Mouse (Mus musculus): ENCODE measurements around the gene Kcnf1. TPM values are rescaled to one million over a fixed set of nuclear protein-coding genes. Genes with fewer than 3 reads are reported as not detected.
"Not testable (repeated sequence)": the region's sequence is repeated elsewhere in the genome, so short reads cannot be mapped to it uniquely, and the experiment has no call there.

Kcnf1 gene
- polyA plus RNA-seq, 1 experiment from 2014 or later = 0.31 TPM

GRCm38 (mm10) chr12:17141791-17142190 lies 34.9 kb downstream of the Kcnf1 start:
- WGBS = 39% methylated on average over 2 of the region's 2 CpGs
- no peaks in the 10 kb centered on the region for H3K27me3 ChIP-seq (ENCODE audit: control insufficient read depth, insufficient read depth, low read length)
- no peaks in the 10 kb centered on the region for H3K36me3 ChIP-seq (ENCODE audit: control insufficient read depth, insufficient read depth, low read length)
- no peak overlapping the region for H3K27ac ChIP-seq (ENCODE audit: low read depth, low read length)
- ATAC-seq (ENCODE audit: low FRiP score) (no peak), DNase-seq (ENCODE audit: low spot score, missing footprints) (no peak)
- no peak overlapping the region for H3K9ac ChIP-seq (ENCODE audit: low read length)
- H3K4me1 ChIP-seq (ENCODE audit: control insufficient read depth, insufficient read depth, low read length) = peaks cover 2% of the 10 kb centered on the region; the same call in 1 of the 2 replicates
- no peak overlapping the region for H3K4me2 ChIP-seq
- no peaks in the 10 kb centered on the region for H3K9me3 ChIP-seq (ENCODE audit: control insufficient read depth, low read length)
- H3K4me3 ChIP-seq (ENCODE audit: low read depth, low read length) = no peak overlapping the region

- Histone ChIP-seq H3K9me3 (ENCODE audit: control insufficient read depth, low read length) (no peaks in the 10 kb centered on the region), H3K27me3 (ENCODE audit: control insufficient read depth, insufficient read depth, low read length) (no peaks in the 10 kb centered on the region), H3K36me3 (ENCODE audit: control insufficient read depth, insufficient read depth, low read length) (no peaks in the 10 kb centered on the region), H3K4me1 (ENCODE audit: control insufficient read depth, insufficient read depth, low read length) (peaks cover 2% of the 10 kb centered on the region; the same call in 1 of the 2 replicates), H3K27ac (ENCODE audit: low read depth, low read length) (no peak overlapping the region), H3K4me2 (no peak overlapping the region), H3K4me3 (ENCODE audit: low read depth, low read length) (no peak overlapping the region), H3K9ac (ENCODE audit: low read length) (no peak overlapping the region)
- DNase-seq (ENCODE audit: low spot score, missing footprints) = no peak
- no peak for ATAC-seq (ENCODE audit: low FRiP score)
- 74% methylated on average over 3 of the region's 3 CpGs for WGBS
Observed at GRCm38 (mm10) chr12:17140436-17140835, 36.3 kb downstream of the Kcnf1 start.

- Histone ChIP-seq H3K4me3 (ENCODE audit: low read depth, low read length) (no peak overlapping the region), H3K9ac (ENCODE audit: low read length) (no peak overlapping the region), H3K27ac (ENCODE audit: low read depth, low read length) (no peak overlapping the region), H3K27me3 (ENCODE audit: control insufficient read depth, insufficient read depth, low read length) (no peaks in the 10 kb centered on the region), H3K36me3 (ENCODE audit: control insufficient read depth, insufficient read depth, low read length) (no peaks in the 10 kb centered on the region), H3K4me2 (no peak overlapping the region), H3K9me3 (ENCODE audit: control insufficient read depth, low read length) (no peaks in the 10 kb centered on the region), H3K4me1 (ENCODE audit: control insufficient read depth, insufficient read depth, low read length) (no peaks in the 10 kb centered on the region)
- ATAC-seq (ENCODE audit: low FRiP score) = no peak
- 81% methylated on average over 9 of the region's 9 CpGs for WGBS
- DNase-seq (ENCODE audit: low spot score, missing footprints) = no peak
Observed at GRCm38 (mm10) chr12:17134546-17135096, 42.1 kb downstream of the Kcnf1 start.

- H3K4me2 ChIP-seq = no peak overlapping the region
- H3K27me3 ChIP-seq (ENCODE audit: control insufficient read depth, insufficient read depth, low read length) = no peaks in the 10 kb centered on the region
- no peak overlapping the region for H3K4me3 ChIP-seq (ENCODE audit: low read depth, low read length)
- DNase-seq (ENCODE audit: low spot score, missing footprints) (no peak), ATAC-seq (ENCODE audit: low FRiP score) (no peak)
- H3K9me3 ChIP-seq (ENCODE audit: control insufficient read depth, low read length) = no peaks in the 10 kb centered on the region
- no peaks in the 10 kb centered on the region for H3K36me3 ChIP-seq (ENCODE audit: control insufficient read depth, insufficient read depth, low read length)
- 72% methylated on average over 8 of the region's 8 CpGs for WGBS
- H3K4me1 ChIP-seq (ENCODE audit: control insufficient read depth, insufficient read depth, low read length) = no peaks in the 10 kb centered on the region
- H3K27ac ChIP-seq (ENCODE audit: low read depth, low read length) = no peak overlapping the region
- no peak overlapping the region for H3K9ac ChIP-seq (ENCODE audit: low read length)
Observed at GRCm38 (mm10) chr12:17132243-17132642, 44.4 kb downstream of the Kcnf1 start.

GRCm38 (mm10) chr12:17131563-17131962 lies 45.1 kb downstream of the Kcnf1 start:
- no peak overlapping the region for H3K27ac ChIP-seq (ENCODE audit: low read depth, low read length)
- ATAC-seq (ENCODE audit: low FRiP score) = no peak
- 93% methylated on average over 10 of the region's 10 CpGs for WGBS

GRCm38 (mm10) chr12:17122881-17123280 lies 53.8 kb downstream of the Kcnf1 start:
- H3K9me3 ChIP-seq (ENCODE audit: control insufficient read depth, low read length); H3K9ac ChIP-seq (ENCODE audit: low read length); H3K4me1 ChIP-seq (ENCODE audit: control insufficient read depth, insufficient read depth, low read length); DNase-seq (ENCODE audit: low spot score, missing footprints); H3K4me3 ChIP-seq (ENCODE audit: low read depth, low read length); H3K36me3 ChIP-seq (ENCODE audit: control insufficient read depth, insufficient read depth, low read length); H3K27me3 ChIP-seq (ENCODE audit: control insufficient read depth, insufficient read depth, low read length); H3K4me2 ChIP-seq; H3K27ac ChIP-seq (ENCODE audit: low read depth, low read length); ATAC-seq (ENCODE audit: low FRiP score): not testable (repeated sequence)
- WGBS = 96% methylated on average over 11 of the region's 12 CpGs

More at GRCm38 (mm10) chr12:17131563-17131962, 45.1 kb downstream of the Kcnf1 start:
- H3K4me1 ChIP-seq (ENCODE audit: control insufficient read depth, insufficient read depth, low read length) = no peaks in the 10 kb centered on the region
- no peak overlapping the region for H3K4me3 ChIP-seq (ENCODE audit: low read depth, low read length)
- no peak overlapping the region for H3K9ac ChIP-seq (ENCODE audit: low read length)
- no peak overlapping the region for H3K4me2 ChIP-seq
- H3K27me3 ChIP-seq (ENCODE audit: control insufficient read depth, insufficient read depth, low read length) = no peaks in the 10 kb centered on the region
- H3K36me3 ChIP-seq (ENCODE audit: control insufficient read depth, insufficient read depth, low read length) = no peaks in the 10 kb centered on the region
- no peaks in the 10 kb centered on the region for H3K9me3 ChIP-seq (ENCODE audit: control insufficient read depth, low read length)
- no peak for DNase-seq (ENCODE audit: low spot score, missing footprints)

Other genes starting within 250 kb of the Kcnf1 start
- 3.0 and 3.1 TPM in 2 replicates for gene Pqlc3, start 176.5 kb downstream of the Kcnf1 start, polyA plus RNA-seq (2014; fragmentation: Nextera tagmentation; extraction: Ambion mirVana)
- gene 2410004P03Rik, start 165.2 kb downstream of the Kcnf1 start, polyA plus RNA-seq (2014; fragmentation: Nextera tagmentation; extraction: Ambion mirVana) = 0.57 and 1.0 TPM in 2 replicates
- 540 TPM in 2 replicates for gene Pdia6, start 89.7 kb upstream of the Kcnf1 start, polyA plus RNA-seq (2014; fragmentation: Nextera tagmentation; extraction: Ambion mirVana)
- 0.37 and 0.65 TPM in 2 replicates for gene Atp6v1c2, start 152.5 kb upstream of the Kcnf1 start, polyA plus RNA-seq (2014; fragmentation: Nextera tagmentation; extraction: Ambion mirVana)
- gene Nol10, start 171.6 kb upstream of the Kcnf1 start, polyA plus RNA-seq (2014; fragmentation: Nextera tagmentation; extraction: Ambion mirVana) = 32.8 and 36.9 TPM in 2 replicates

Measured in midbrain, embryonic 11.5 days (tissue).